Mouse (Mus musculus): ENCODE data around the gene Akap14. TPM values are rescaled to one million over a fixed set of nuclear protein-coding genes. Genes with fewer than 3 reads are reported as not detected.
A peak's percentile ranks its signal among the peaks of the same experiment; 100 is the strongest.

Gene Akap14
- total and polyA plus RNA-seq, 3 experiments, result 0.17 TPM; not detected in 2

GRCm38 (mm10) chrX:37191105-37191743, 22.6 kb upstream of the Akap14 start, which contains the start of the genes Ndufa1 and Rnf113a1:
TSS of gene Ndufa1 (minus strand) at chrX:37191163.
TSS of gene Rnf113a1 (plus strand) at chrX:37191245.
- Histone ChIP-seq H3K79me2 (replicated peaks; ENCODE audit: control insufficient read depth, extremely low read depth, insufficient read depth, poor library complexity, severe bottlenecking) (peaks cover 12% of the 10 kb centered on the region), H3K9me3 (replicated peaks; ENCODE audit: low read length) (no peaks in the 10 kb centered on the region), H3K4me1 (ENCODE audit: control insufficient read depth in 1 of 2, insufficient read depth in 2 of 2) (peaks cover 0 to 3% of the 10 kb centered on the region in 2 experiments; a peak in 1 of 4 replicates), H3K36me3 (replicated peaks in 1 of 2; ENCODE audit: control insufficient read depth in 1 of 2, insufficient read depth in 1 of 2, low read length in 1 of 2) (peaks cover 10 to 21% of the 10 kb centered on the region in 2 experiments), H3K4me3 (replicated peaks in 1 of 3; ENCODE audit: low read depth in 2 of 3, low read length in 2 of 3, poor library complexity in 1 of 3) (peak within 1 kb of the TSS; percentile 65 to 77 (median 75)), H3K27me3 (replicated peaks) (no peaks in the 10 kb centered on the region), H3K9ac (ENCODE audit: insufficient read depth, low read depth) (peak within 1 kb of the TSS; percentile 70), H3K4me2 (ENCODE audit: insufficient read depth, low read depth, poor library complexity, severe bottlenecking) (peak within 1 kb of the TSS; percentile 50), H3K27ac (ENCODE audit: insufficient read depth, low read depth) (peak within 1 kb of the TSS; percentile 46)
- in situ Hi-C loops (cut with MboI; ENCODE audit: low pct_ligation_motif_present, low pct_unique_long_range_greater_than_20kb, low sequenced_read_pairs), result no loop called here
- DNase-seq (ENCODE audit: extremely low read depth), result peak; percentile 68
- TF ChIP-seq MYC (IDR thresholded peaks at IDR 0.05; ENCODE audit: low read depth, low read length) (no peak), EP300 (IDR thresholded peaks at IDR 0.05; ENCODE audit: low read length) (no peak), BHLHE40 (IDR thresholded peaks at IDR 0.05; ENCODE audit: low read depth, low read length) (peak; percentile 19; the same call in 1 of the 2 replicates), CHD1 (IDR thresholded peaks at IDR 0.05; ENCODE audit: low read depth, low read length) (no peak), MXI1 (IDR thresholded peaks at IDR 0.05; ENCODE audit: low read depth, low read length) (peak; percentile 84; the same call in 1 of the 2 replicates), ELF1 (IDR thresholded peaks at IDR 0.05; ENCODE audit: low read depth, low read length) (peak; percentile 89), SMC3 (IDR thresholded peaks at IDR 0.05; ENCODE audit: low read depth, low read length) (no peak), MAX (IDR thresholded peaks at IDR 0.05; ENCODE audit: low read length) (no peak), POLR2A (IDR thresholded peaks at IDR 0.05; ENCODE audit: low read depth, low read length) (peak; percentile 71), NRF1 (IDR thresholded peaks at IDR 0.05; ENCODE audit: low read depth, low read length) (no peak), CTCF (conservative IDR thresholded peaks at IDR 0.05 in 1 of 2, IDR thresholded peaks at IDR 0.05 in 1 of 2; ENCODE audit: low read depth in 2 of 2, low read length in 2 of 2) (no peak), ZC3H11A (IDR thresholded peaks at IDR 0.05; ENCODE audit: low read depth, low read length) (no peak), HCFC1 (IDR thresholded peaks at IDR 0.05; ENCODE audit: low read depth, low read length) (peak; percentile 83), ZKSCAN1 (IDR thresholded peaks at IDR 0.05; ENCODE audit: borderline replicate concordance, low read depth, low read length) (no peak), KAT2A (IDR thresholded peaks at IDR 0.05; ENCODE audit: insufficient replicate concordance, low read length) (peak; percentile 58; the same call in 1 of the 2 replicates), UBTF (IDR thresholded peaks at IDR 0.05; ENCODE audit: low read depth, low read length) (0 out of 2 replicates have a peak, but pooled peaks have one; percentile 23), TCF12 (IDR thresholded peaks at IDR 0.05; ENCODE audit: low read depth, low read length) (peak; percentile 34; the same call in 1 of the 2 replicates), USF1 (IDR thresholded peaks at IDR 0.05; ENCODE audit: low read depth, low read length) (no peak), MAZ (IDR thresholded peaks at IDR 0.05; ENCODE audit: low read depth, low read length) (no peak), ZNF384 (IDR thresholded peaks at IDR 0.05; ENCODE audit: low read depth, low read length) (no peak), IRF4 (IDR thresholded peaks at IDR 0.05; ENCODE audit: low read depth, low read length) (no peak), PAX5 (IDR thresholded peaks at IDR 0.05; ENCODE audit: low read length) (no peak), SIN3A (IDR thresholded peaks at IDR 0.05; ENCODE audit: low read length) (peak; percentile 94), MEF2A (IDR thresholded peaks at IDR 0.05; ENCODE audit: borderline replicate concordance, low read depth, low read length) (no peak), TBP (conservative IDR thresholded peaks at IDR 0.05; ENCODE audit: low read depth, low read length) (0 out of 2 replicates have a peak, but pooled peaks have one; percentile 52), RCOR1 (conservative IDR thresholded peaks at IDR 0.05; ENCODE audit: low read depth, low read length) (no peak)
- dilution Hi-C loops (cut with MboI; ENCODE audit: extremely low pct_ligation_motif_present, extremely low pct_unique_long_range_greater_than_20kb, low sequenced_read_pairs), result no loop called here

All from CH12.LX (cell line).